8 mouse cellular contexts compared by ENCODE assay signal in the genomic region with DNA sequence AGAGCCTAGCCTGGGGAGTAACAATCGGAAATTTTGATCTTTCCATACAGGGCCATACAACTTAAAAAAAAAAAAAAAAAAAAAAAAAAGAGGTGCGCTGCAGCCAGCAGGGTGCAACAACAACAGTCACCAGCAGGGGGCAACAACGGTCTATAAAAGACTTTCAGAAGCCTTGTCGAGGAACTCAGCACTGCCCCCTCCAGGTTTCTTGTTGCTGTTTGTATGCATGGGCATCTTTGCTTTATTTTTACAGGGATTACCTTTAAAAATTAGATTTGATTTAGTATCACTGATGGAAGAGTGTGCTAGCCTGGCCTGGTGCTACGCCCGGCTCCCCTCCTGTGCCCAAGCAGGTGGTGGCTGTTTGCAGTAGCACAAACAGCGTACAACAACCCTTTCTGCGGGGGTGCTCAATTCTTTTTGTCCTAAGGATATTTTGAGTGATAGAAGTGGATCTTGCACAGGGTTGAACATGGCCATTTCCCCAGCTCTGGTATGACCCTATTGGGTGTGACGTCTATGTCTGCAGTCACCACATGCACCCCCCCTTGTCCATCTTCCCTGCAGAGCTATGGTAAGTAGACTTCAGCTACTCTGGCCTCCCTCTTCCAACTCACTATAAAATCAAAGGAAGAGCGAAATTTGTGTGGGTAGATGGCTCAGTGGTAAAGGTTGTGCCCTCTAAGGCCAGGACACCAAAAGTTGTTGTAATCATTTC. TPM values are rescaled to one million over a fixed set of nuclear protein-coding genes. Genes with fewer than 3 reads are reported as not detected.
DNase-seq lines count a peak whose midpoint lies in the region; ATAC-seq and TF ChIP-seq lines count a peak whose summit lies in the region.

No protein-coding gene starts in this region.

- no peak overlapping the region for H3K4me3 ChIP-seq in heart, embryonic 11.5 days (ENCODE audit: low read depth, low read length)
- no peak overlapping the region for H3K4me3 ChIP-seq in cerebellum, adult 2 months (replicated peaks; ENCODE audit: insufficient read depth, low read depth, low read length)
- H3K4me3 ChIP-seq in midbrain, postnatal 0 days (ENCODE audit: low read depth, low read length) = no peak overlapping the region

- no peaks in the 10 kb centered on the region for H3K4me1 ChIP-seq in heart, embryonic 11.5 days (ENCODE audit: control insufficient read depth, insufficient read depth, low read length)
- H3K4me1 ChIP-seq in cerebellum, adult 2 months (ENCODE audit: control insufficient read depth, insufficient read depth, low read length) = no peaks in the 10 kb centered on the region
- H3K4me1 ChIP-seq in midbrain, postnatal 0 days (ENCODE audit: insufficient read depth, low read length) = no peaks in the 10 kb centered on the region

- 0 out of 2 replicates have a peak, but pooled peaks cover 3% of the 10 kb centered on the region for H3K27me3 ChIP-seq in heart, embryonic 11.5 days (ENCODE audit: control insufficient read depth, insufficient read depth, low read length)
- no peaks in the 10 kb centered on the region for H3K27me3 ChIP-seq in cerebellum, adult 2 months (ENCODE audit: control insufficient read depth, insufficient read depth, low read length)
- no peaks in the 10 kb centered on the region; the same call in 1 of the 2 replicates for H3K27me3 ChIP-seq in midbrain, postnatal 0 days (ENCODE audit: insufficient read depth, low read length)

- peak; percentile 91 for TF ChIP-seq CTCF in cerebellum, adult 2 months (IDR thresholded peaks at IDR 0.05; ENCODE audit: borderline replicate concordance, insufficient read depth, low read depth, low read length)
- TF ChIP-seq CTCF in midbrain, postnatal 0 days (IDR thresholded peaks at IDR 0.05) = peak; percentile 97

- DNase-seq in heart, adult 11 months = peak; percentile 94
- peak; percentile 79 to 89 for DNase-seq in cerebellum, adult 2 months
- peak; percentile 71 to 99 for DNase-seq in frontal cortex, adult 2 months (ENCODE audit: extremely low spot score in 1 of 2, low spot score in 1 of 2)
- DNase-seq in hindlimb bud, embryonic 11.5 days (ENCODE audit: extremely low spot score, low read depth, low spot score) = peak; percentile 87
- DNase-seq in left cerebral cortex, adult 9 months (ENCODE audit: low spot score in 2 of 2) = peak; percentile 45 to 95
- DNase-seq in midbrain, postnatal 0 days (ENCODE audit: low spot score) = peak; percentile 96
- DNase-seq in spleen, postnatal 10 days (ENCODE audit: low spot score in 2 of 2) = peak; percentile 68 to 92

- TF ChIP-seq POLR2A in cerebellum, adult 2 months (IDR thresholded peaks at IDR 0.05; ENCODE audit: borderline replicate concordance, insufficient read depth, low read length) = no peak

- no peak overlapping the region for H3K9ac ChIP-seq in heart, embryonic 11.5 days (ENCODE audit: low read depth, low read length)
- no peak overlapping the region for H3K9ac ChIP-seq in midbrain, postnatal 0 days (replicated peaks; ENCODE audit: low read length, poor library complexity, severe bottlenecking)

- H3K36me3 ChIP-seq in heart, embryonic 11.5 days (ENCODE audit: control insufficient read depth, insufficient read depth, low read length) = no peaks in the 10 kb centered on the region
- H3K36me3 ChIP-seq in midbrain, postnatal 0 days (ENCODE audit: insufficient read depth, low read length) = no peaks in the 10 kb centered on the region

- H3K27ac ChIP-seq in heart, embryonic 11.5 days (ENCODE audit: low read depth, low read length) = no peak overlapping the region
- H3K27ac ChIP-seq in cerebellum, adult 2 months (ENCODE audit: insufficient read depth, low read length) = no peak overlapping the region
- H3K27ac ChIP-seq in midbrain, postnatal 0 days (ENCODE audit: low read depth, low read length) = no peak overlapping the region

- no peak for ATAC-seq in heart, embryonic 11.5 days (replicated peaks; ENCODE audit: insufficient number of reproducible peaks, low FRiP score, low TSS enrichment)
- ATAC-seq in midbrain, postnatal 0 days (ENCODE audit: low FRiP score) = no peak

- no peaks in the 10 kb centered on the region for H3K9me3 ChIP-seq in heart, embryonic 11.5 days (replicated peaks; ENCODE audit: control insufficient read depth, low read length)
- no peaks in the 10 kb centered on the region for H3K9me3 ChIP-seq in midbrain, postnatal 0 days (ENCODE audit: low read length)

- no peak overlapping the region for H3K4me2 ChIP-seq in heart, embryonic 11.5 days
- no peak overlapping the region for H3K4me2 ChIP-seq in midbrain, postnatal 0 days (ENCODE audit: low read depth, low read length, poor library complexity, severe bottlenecking)

- 42% methylated on average over 10 of the region's 10 CpGs for whole genome bisulfite sequencing in heart, embryonic 11.5 days (ENCODE audit: insufficient replicate concordance)
- 47% methylated on average over 10 of the region's 10 CpGs for WGBS in cerebellum, adult 2 months
- WGBS in midbrain, postnatal 0 days = 37% methylated on average over 10 of the region's 10 CpGs

RNA-seq across cellular contexts. Expression of a gene that starts 35.4 kb away (rescaled TPM):
- polyA plus RNA-seq in heart, embryonic 11.5 days (2014; fragmentation: Nextera tagmentation; extraction: Ambion mirVana) = not detected in 2 replicates
- 5.3 TPM in 2 replicates for polyA plus RNA-seq in cerebellum, adult 2 months (2012; rRNA removed)
- 2.8 and 3.3 TPM in 2 replicates for polyA plus RNA-seq in frontal cortex, adult 2 months (2012; rRNA removed)
- total RNA-seq in midbrain, postnatal 0 days (2014; rRNA removed) = 4.2 and 4.4 TPM in 2 replicates
- polyA plus RNA-seq in midbrain, postnatal 0 days (2015; fragmentation: Nextera tagmentation; extraction: Ambion mirVana) = 4.5 and 4.6 TPM in 2 replicates
